Mouse (Mus musculus) thymus, adult 2 months (tissue): Measurements from ENCODE around the gene Vsig1.

Experiments used
- CTCF ChIP-seq: fragments of 200-500 bp; IDR thresholded peaks from 2 replicates; pipeline ENCODE4 v1.5.1; 2012; ENCODE audit warnings: mild to moderate bottlenecking, control low read depth, low read length, moderate library complexity, borderline replicate concordance; ENCODE audit not compliant: control insufficient read depth, poor library complexity, insufficient read depth; ENCODE audit errors: extremely low read depth
- POLR2A ChIP-seq: fragments of 200-500 bp; IDR thresholded peaks from 2 replicates; pipeline ENCODE4 v1.6.1; 2012; ENCODE audit warnings: mild to moderate bottlenecking, low read length, control low read depth, moderate library complexity; ENCODE audit not compliant: control insufficient read depth, poor library complexity, insufficient read depth; ENCODE audit errors: extremely low read depth

GRCm38 (mm10) chrX:140978943-140979342, 71.5 kb downstream of the Vsig1 start:
- TF ChIP-seq POLR2A (no peak), CTCF (no peak)
